Mouse (Mus musculus): Measurements from ENCODE around the gene Fam206a.

DNA sequence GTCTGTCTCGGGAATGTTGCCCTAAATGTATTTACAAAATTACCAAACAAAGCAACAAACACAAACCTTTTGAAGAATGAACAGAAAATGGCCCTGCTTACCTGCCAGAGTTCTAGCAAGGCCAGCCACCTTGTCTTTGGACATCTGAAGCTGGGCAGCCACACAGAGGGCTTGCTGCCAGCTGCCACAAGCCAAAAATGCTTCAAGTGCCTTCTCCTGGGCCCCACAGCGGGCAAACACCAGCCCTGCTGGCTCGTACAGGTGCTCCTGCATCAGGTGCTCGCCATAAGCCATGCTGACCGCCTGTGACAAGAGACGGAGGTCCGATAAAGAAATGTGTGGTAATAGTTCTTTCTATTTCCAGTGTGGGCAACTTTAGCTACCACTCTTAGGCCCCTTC is 33.2 kb upstream of the Fam206a start:
- TF ChIP-seq CTCF (IDR thresholded peaks at IDR 0.05; ENCODE audit: control insufficient read depth, insufficient read depth, insufficient read length) (no peak), MYOG (IDR thresholded peaks at IDR 0.05; ENCODE audit: control insufficient read depth, extremely low read depth, insufficient read length) (no peak), MAX (IDR thresholded peaks at IDR 0.05) (no peak)
